Mouse (Mus musculus): Measurements from ENCODE around the gene Gabarap. TPM values are rescaled to one million over a fixed set of nuclear protein-coding genes. Genes with fewer than 3 reads are reported as not detected.

Gene Gabarap
- total RNA-seq, 1 experiment: 70.6 TPM

- Histone ChIP-seq H3K36me3 (ENCODE audit: control insufficient read depth, insufficient read depth, low read length, poor library complexity, severe bottlenecking) (peaks cover 72% of the 10 kb centered on the region), H3K4me3 (ENCODE audit: insufficient read depth in 1 of 2, low read depth in 1 of 2, low read length in 2 of 2, poor library complexity in 1 of 2, severe bottlenecking in 1 of 2) (no peak overlapping the region), H3K9ac (ENCODE audit: insufficient read depth, low read depth, low read length, poor library complexity, severe bottlenecking) (no peak overlapping the region), H3K27ac (ENCODE audit: insufficient read depth, low read depth, low read length, poor library complexity, severe bottlenecking) (no peak overlapping the region), H3K4me1 (ENCODE audit: control insufficient read depth in 2 of 2, insufficient read depth in 2 of 2, low read length in 2 of 2, poor library complexity in 1 of 2) (peaks cover 3 to 18% of the 10 kb centered on the region in 2 experiments; a peak in 2 of 4 replicates), H3K9me3 (ENCODE audit: control insufficient read depth, insufficient read depth, low read depth, low read length) (no peaks in the 10 kb centered on the region)
- no peak for TF ChIP-seq ZC3H11A (IDR thresholded peaks at IDR 0.05; ENCODE audit: borderline replicate concordance, low read depth, low read length)
- DNase-seq (ENCODE audit: low read depth, low spot score): no peak
- in situ Hi-C loops (cut with MboI; ENCODE audit: low sequenced_read_pairs in 2 of 2, unreplicated experiment in 2 of 2): no loop called here
Measured at GRCm38 (mm10) chr11:70010033-70010432, 19.1 kb downstream of the Gabarap start.

- DNase-seq (ENCODE audit: low read depth, low spot score): no peak
- Histone ChIP-seq H3K27ac (ENCODE audit: insufficient read depth, low read depth, low read length, poor library complexity, severe bottlenecking) (no peak overlapping the region), H3K36me3 (ENCODE audit: control insufficient read depth, insufficient read depth, low read length, poor library complexity, severe bottlenecking) (peaks cover 67% of the 10 kb centered on the region), H3K9ac (ENCODE audit: insufficient read depth, low read depth, low read length, poor library complexity, severe bottlenecking) (no peak overlapping the region), H3K9me3 (ENCODE audit: control insufficient read depth, insufficient read depth, low read depth, low read length) (no peaks in the 10 kb centered on the region), H3K4me1 (ENCODE audit: control insufficient read depth in 2 of 2, insufficient read depth in 2 of 2, low read length in 2 of 2, poor library complexity in 1 of 2) (peaks cover 0 to 13% of the 10 kb centered on the region in 2 experiments; a peak in 1 of 4 replicates), H3K4me3 (ENCODE audit: insufficient read depth in 1 of 2, low read depth in 1 of 2, low read length in 2 of 2, poor library complexity in 1 of 2, severe bottlenecking in 1 of 2) (no peak overlapping the region)
- in situ Hi-C loops (cut with MboI; ENCODE audit: low sequenced_read_pairs in 2 of 2, unreplicated experiment in 2 of 2): no loop called here
- no peak for TF ChIP-seq HCFC1 (IDR thresholded peaks at IDR 0.05; ENCODE audit: borderline replicate concordance, insufficient read depth, low read length)
- no peak for TF ChIP-seq ZNF384 (IDR thresholded peaks at IDR 0.05; ENCODE audit: low read depth, low read length)
- no peak for TF ChIP-seq MAFK (IDR thresholded peaks at IDR 0.05; ENCODE audit: insufficient read depth, low read depth, low read length)
- no peak for TF ChIP-seq ZC3H11A (IDR thresholded peaks at IDR 0.05; ENCODE audit: borderline replicate concordance, low read depth, low read length)
- TF ChIP-seq CHD2 (IDR thresholded peaks at IDR 0.05; ENCODE audit: low read depth, low read length): no peak
Measured at GRCm38 (mm10) chr11:70010548-70010947, 19.6 kb downstream of the Gabarap start.

DNA sequence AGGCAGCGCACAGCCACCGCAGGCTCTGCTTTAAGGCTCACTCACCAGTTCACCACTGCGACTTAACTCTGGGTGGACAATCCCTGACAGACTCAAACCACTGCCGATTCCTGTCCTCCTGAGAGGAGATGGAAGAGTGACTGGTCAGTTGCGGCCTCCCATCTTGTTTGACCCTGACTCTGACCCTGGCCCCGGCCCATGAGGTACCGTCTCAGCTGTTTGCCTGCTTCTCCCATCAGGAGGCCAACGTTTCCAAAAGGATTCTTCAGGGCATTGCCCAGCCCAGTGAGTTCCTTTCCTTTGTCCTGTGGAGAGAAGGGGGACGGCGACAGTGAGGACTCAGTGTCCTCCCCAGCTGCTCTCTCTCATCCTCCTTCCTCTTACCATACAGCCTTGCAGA, 20.0 kb downstream of the Gabarap start:
- H3K9ac ChIP-seq (ENCODE audit: insufficient read depth, low read depth, low read length, poor library complexity, severe bottlenecking): no peak overlapping the region
- in situ Hi-C loops (cut with MboI; ENCODE audit: low sequenced_read_pairs in 2 of 2, unreplicated experiment in 2 of 2): no loop called here
- H3K9me3 ChIP-seq (ENCODE audit: control insufficient read depth, insufficient read depth, low read depth, low read length): no peaks in the 10 kb centered on the region
- H3K27ac ChIP-seq (ENCODE audit: insufficient read depth, low read depth, low read length, poor library complexity, severe bottlenecking): no peak overlapping the region
- H3K36me3 ChIP-seq (ENCODE audit: control insufficient read depth, insufficient read depth, low read length, poor library complexity, severe bottlenecking): peaks cover 64% of the 10 kb centered on the region
- H3K4me1 ChIP-seq (ENCODE audit: control insufficient read depth in 2 of 2, insufficient read depth in 2 of 2, low read length in 2 of 2, poor library complexity in 1 of 2): peaks cover 0 to 10% of the 10 kb centered on the region in 2 experiments; a peak in 1 of 4 replicates
- TF ChIP-seq MAFK (IDR thresholded peaks at IDR 0.05; ENCODE audit: insufficient read depth, low read depth, low read length) (no peak), ZNF384 (IDR thresholded peaks at IDR 0.05; ENCODE audit: low read depth, low read length) (no peak), CHD2 (IDR thresholded peaks at IDR 0.05; ENCODE audit: low read depth, low read length) (no peak), HCFC1 (IDR thresholded peaks at IDR 0.05; ENCODE audit: borderline replicate concordance, insufficient read depth, low read length) (no peak), ZC3H11A (IDR thresholded peaks at IDR 0.05; ENCODE audit: borderline replicate concordance, low read depth, low read length) (no peak)
- no peak overlapping the region for H3K4me3 ChIP-seq (ENCODE audit: insufficient read depth in 1 of 2, low read depth in 1 of 2, low read length in 2 of 2, poor library complexity in 1 of 2, severe bottlenecking in 1 of 2)
- no peak for DNase-seq (ENCODE audit: low read depth, low spot score)

DNA sequence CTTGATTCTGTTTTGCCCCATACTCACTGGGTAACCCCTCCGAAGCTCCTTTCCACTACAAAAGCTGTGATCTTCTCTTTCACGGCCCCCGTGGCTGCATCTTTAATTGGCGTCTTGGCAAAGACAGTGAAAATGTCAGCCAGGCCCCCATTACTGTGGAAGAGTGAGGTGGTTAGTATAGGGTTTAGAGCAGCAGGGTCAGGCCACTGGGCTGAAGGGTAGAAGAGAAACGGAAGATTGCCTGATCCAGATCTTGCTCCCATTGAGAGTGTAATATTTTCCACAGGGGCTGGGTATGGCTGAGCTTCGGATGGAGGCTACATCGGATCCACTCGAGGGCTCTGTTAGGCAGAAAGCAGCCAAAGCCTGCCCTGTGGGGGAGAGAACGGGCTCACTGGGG, 22.0 kb downstream of the Gabarap start:
- TF ChIP-seq CHD2 (IDR thresholded peaks at IDR 0.05; ENCODE audit: low read depth, low read length) (no peak), MAFK (IDR thresholded peaks at IDR 0.05; ENCODE audit: insufficient read depth, low read depth, low read length) (no peak), ZC3H11A (IDR thresholded peaks at IDR 0.05; ENCODE audit: borderline replicate concordance, low read depth, low read length) (no peak), HCFC1 (IDR thresholded peaks at IDR 0.05; ENCODE audit: borderline replicate concordance, insufficient read depth, low read length) (no peak), ZNF384 (IDR thresholded peaks at IDR 0.05; ENCODE audit: low read depth, low read length) (no peak)
- no peak for DNase-seq (ENCODE audit: low read depth, low spot score)

DNA sequence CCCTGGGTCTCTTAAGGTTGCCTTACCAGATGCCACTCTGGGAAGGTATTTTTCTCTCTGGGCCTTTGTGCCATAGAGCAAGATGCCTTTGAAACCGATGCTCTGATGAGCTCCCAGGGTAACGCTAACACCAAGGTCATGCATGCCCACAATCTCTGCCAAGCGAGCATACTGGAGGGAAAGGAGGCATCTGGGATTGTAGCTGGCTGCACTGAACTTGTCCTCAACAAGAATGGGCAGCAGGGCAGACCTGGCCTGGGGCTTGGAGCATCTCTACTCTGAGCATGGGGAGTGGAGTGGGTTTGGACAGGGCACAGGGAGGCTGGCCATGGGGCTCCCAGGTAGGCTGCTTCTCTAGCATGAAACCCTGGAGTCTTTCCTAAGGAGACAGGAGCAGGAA, 22.5 kb downstream of the Gabarap start:
- peaks cover 40% of the 10 kb centered on the region for H3K36me3 ChIP-seq (ENCODE audit: control insufficient read depth, insufficient read depth, low read length, poor library complexity, severe bottlenecking)
- no peak overlapping the region for H3K4me3 ChIP-seq (ENCODE audit: insufficient read depth in 1 of 2, low read depth in 1 of 2, low read length in 2 of 2, poor library complexity in 1 of 2, severe bottlenecking in 1 of 2)
- no peak for TF ChIP-seq MAFK (IDR thresholded peaks at IDR 0.05; ENCODE audit: insufficient read depth, low read depth, low read length)
- TF ChIP-seq CHD2 (IDR thresholded peaks at IDR 0.05; ENCODE audit: low read depth, low read length): no peak
- TF ChIP-seq HCFC1 (IDR thresholded peaks at IDR 0.05; ENCODE audit: borderline replicate concordance, insufficient read depth, low read length): no peak
- no peaks in the 10 kb centered on the region for H3K9me3 ChIP-seq (ENCODE audit: control insufficient read depth, insufficient read depth, low read depth, low read length)
- DNase-seq (ENCODE audit: low read depth, low spot score): no peak
- H3K27ac ChIP-seq (ENCODE audit: insufficient read depth, low read depth, low read length, poor library complexity, severe bottlenecking): no peak overlapping the region
- no peak overlapping the region for H3K9ac ChIP-seq (ENCODE audit: insufficient read depth, low read depth, low read length, poor library complexity, severe bottlenecking)
- in situ Hi-C loops (cut with MboI; ENCODE audit: low sequenced_read_pairs in 2 of 2, unreplicated experiment in 2 of 2): no loop called here
- peaks cover 0 to 10% of the 10 kb centered on the region in 2 experiments; a peak in 1 of 4 replicates for H3K4me1 ChIP-seq (ENCODE audit: control insufficient read depth in 2 of 2, insufficient read depth in 2 of 2, low read length in 2 of 2, poor library complexity in 1 of 2)

More for the DNA sequence above, 22.0 kb downstream of the Gabarap start:
- in situ Hi-C loops (cut with MboI; ENCODE audit: low sequenced_read_pairs in 2 of 2, unreplicated experiment in 2 of 2): no loop called here
- Histone ChIP-seq H3K4me3 (ENCODE audit: insufficient read depth in 1 of 2, low read depth in 1 of 2, low read length in 2 of 2, poor library complexity in 1 of 2, severe bottlenecking in 1 of 2) (no peak overlapping the region), H3K9ac (ENCODE audit: insufficient read depth, low read depth, low read length, poor library complexity, severe bottlenecking) (no peak overlapping the region), H3K9me3 (ENCODE audit: control insufficient read depth, insufficient read depth, low read depth, low read length) (no peaks in the 10 kb centered on the region), H3K36me3 (ENCODE audit: control insufficient read depth, insufficient read depth, low read length, poor library complexity, severe bottlenecking) (peaks cover 45% of the 10 kb centered on the region), H3K27ac (ENCODE audit: insufficient read depth, low read depth, low read length, poor library complexity, severe bottlenecking) (no peak overlapping the region), H3K4me1 (ENCODE audit: control insufficient read depth in 2 of 2, insufficient read depth in 2 of 2, low read length in 2 of 2, poor library complexity in 1 of 2) (peaks cover 0 to 10% of the 10 kb centered on the region in 2 experiments; a peak in 1 of 4 replicates)
